22 mouse cellular contexts compared by ENCODE assay signal in genomic region chr11:111563171-111563570, GRCm38 (mm10).
DNase-seq lines count a peak whose midpoint lies in the region; ATAC-seq and TF ChIP-seq lines count a peak whose summit lies in the region.
"Had no signal": no experiment of that assay in that cellular context is flagged by ENCODE, and none has a peak within 500 bp of the region (broad histone marks: within the 10 kb centered on the region; RNA-seq: fewer than 3 reads in every experiment).

No protein-coding gene starts in this region.

- H3K27ac ChIP-seq in kidney, adult 2 months (ENCODE audit: insufficient read depth, low read depth, low read length) = no peak overlapping the region
- H3K27ac ChIP-seq in kidney, embryonic 15.5 days = no peak overlapping the region
- H3K27ac ChIP-seq in embryonic facial prominence, embryonic 10.5 days (replicated peaks) = 0 out of 2 replicates have a peak overlapping the region, but pooled peaks have one; percentile 7
- H3K27ac ChIP-seq in limb, embryonic 12.5 days = peak overlapping the region; percentile 64
- no peak overlapping the region for H3K27ac ChIP-seq in hindbrain, embryonic 14.5 days
- H3K27ac ChIP-seq: forebrain, embryonic 12.5 days; heart, adult 2 months; heart, embryonic 15.5 days; hindbrain, embryonic 13.5 days had no signal

- peak; percentile 2 for DNase-seq in kidney, adult 2 months
- DNase-seq in embryonic facial prominence, embryonic 10.5 days (ENCODE audit: low spot score) = peak; percentile 30
- peak; percentile 84 for DNase-seq in forelimb bud, embryonic 11.5 days (ENCODE audit: low read depth, low spot score)
- DNase-seq in left cerebral cortex, postnatal 10 days (ENCODE audit: extremely low spot score in 1 of 2, low spot score in 2 of 2) = no peak
- no peak for DNase-seq in hindbrain, embryonic 14.5 days (ENCODE audit: low spot score)
- DNase-seq: adrenal gland, adult 2 months; adrenal gland, postnatal 36 days; cerebellum, adult 11 months; cerebellum, adult 8-10 months; cerebellum, postnatal 14 days; gastrocnemius, postnatal 14 days; heart, adult 2 months; heart, postnatal 14 days had no signal

- TF ChIP-seq POLR2A in kidney, adult 2 months (IDR thresholded peaks at IDR 0.05; ENCODE audit: low read depth, low read length) = no peak

- no peaks in the 10 kb centered on the region for H3K4me1 ChIP-seq in kidney, adult 2 months (ENCODE audit: control insufficient read depth, insufficient read depth, low read length)
- H3K4me1 ChIP-seq in kidney, embryonic 15.5 days = no peaks in the 10 kb centered on the region
- H3K4me1 ChIP-seq in embryonic facial prominence, embryonic 10.5 days = peaks cover 36% of the 10 kb centered on the region
- peaks cover 14% of the 10 kb centered on the region for H3K4me1 ChIP-seq in limb, embryonic 12.5 days (replicated peaks)
- peaks cover 6% of the 10 kb centered on the region; the same call in 1 of the 2 replicates for H3K4me1 ChIP-seq in hindbrain, embryonic 14.5 days (replicated peaks; ENCODE audit: control insufficient read depth, insufficient read depth, low read length)
- H3K4me1 ChIP-seq: heart, embryonic 15.5 days had no signal

- WGBS in kidney, adult 2 months = 42% methylated on average over 5 of the region's 5 CpGs
- 43% methylated on average over 5 of the region's 5 CpGs for WGBS in kidney, embryonic 15.5 days
- 47% methylated on average over 5 of the region's 5 CpGs for WGBS in embryonic facial prominence, embryonic 10.5 days
- 11% methylated on average over 5 of the region's 5 CpGs for WGBS in limb, embryonic 12.5 days
- WGBS in hindbrain, embryonic 14.5 days = 86% methylated on average over 5 of the region's 5 CpGs

- no peaks in the 10 kb centered on the region for H3K9me3 ChIP-seq in kidney, embryonic 15.5 days (replicated peaks)
- no peaks in the 10 kb centered on the region for H3K9me3 ChIP-seq in embryonic facial prominence, embryonic 10.5 days
- no peaks in the 10 kb centered on the region for H3K9me3 ChIP-seq in limb, embryonic 12.5 days
- no peaks in the 10 kb centered on the region for H3K9me3 ChIP-seq in hindbrain, embryonic 14.5 days (ENCODE audit: control insufficient read depth, low read length)
- H3K9me3 ChIP-seq: forebrain, embryonic 12.5 days; heart, embryonic 15.5 days; hindbrain, embryonic 13.5 days had no signal

- H3K4me2 ChIP-seq in kidney, embryonic 15.5 days = no peak overlapping the region
- H3K4me2 ChIP-seq in limb, embryonic 12.5 days = peak overlapping the region; percentile 23
- no peak overlapping the region for H3K4me2 ChIP-seq in hindbrain, embryonic 14.5 days (replicated peaks)
- H3K4me2 ChIP-seq: forebrain, embryonic 12.5 days; heart, embryonic 11.5 days; heart, embryonic 15.5 days; hindbrain, embryonic 13.5 days had no signal

- H3K4me3 ChIP-seq in kidney, adult 2 months (ENCODE audit: insufficient read depth, low read depth, low read length) = no peak overlapping the region
- H3K4me3 ChIP-seq in kidney, embryonic 15.5 days (replicated peaks) = no peak overlapping the region
- no peak overlapping the region for H3K4me3 ChIP-seq in embryonic facial prominence, embryonic 10.5 days
- H3K4me3 ChIP-seq in limb, embryonic 12.5 days (replicated peaks) = no peak overlapping the region
- H3K4me3 ChIP-seq in hindbrain, embryonic 14.5 days (replicated peaks; ENCODE audit: low read length) = no peak overlapping the region
- H3K4me3 ChIP-seq: forebrain, embryonic 12.5 days; heart, adult 2 months; heart, embryonic 15.5 days; hindbrain, embryonic 13.5 days had no signal

- ATAC-seq in kidney, embryonic 15.5 days (replicated peaks; ENCODE audit: low FRiP score) = no peak
- no peak; the same call in 1 of the 2 replicates for ATAC-seq in limb, embryonic 12.5 days (ENCODE audit: insufficient number of reproducible peaks, insufficient read depth, low FRiP score, low TSS enrichment, low read depth)
- ATAC-seq in inflammation-experienced regulatory T-cells, adult 6 months = no peak
- no peak for ATAC-seq in hindbrain, embryonic 14.5 days (ENCODE audit: low FRiP score)
- ATAC-seq: forebrain, embryonic 16.5 days had no signal

- intact Hi-C loops in left cerebral cortex, postnatal 10 days (cut with DNase I) = no loop called here

- no peak for TF ChIP-seq CTCF in kidney, adult 2 months (conservative IDR thresholded peaks at IDR 0.05; ENCODE audit: insufficient read depth, insufficient read length, low read depth, low read length)

- H3K27me3 ChIP-seq in kidney, adult 2 months (replicated peaks; ENCODE audit: control insufficient read depth, insufficient read depth, low read length) = no peaks in the 10 kb centered on the region
- no peaks in the 10 kb centered on the region for H3K27me3 ChIP-seq in kidney, embryonic 15.5 days
- peaks cover 4% of the 10 kb centered on the region; the same call in 1 of the 2 replicates for H3K27me3 ChIP-seq in embryonic facial prominence, embryonic 10.5 days (replicated peaks; ENCODE audit: low read depth, poor library complexity, severe bottlenecking)
- peaks cover 18% of the 10 kb centered on the region for H3K27me3 ChIP-seq in limb, embryonic 12.5 days
- H3K27me3 ChIP-seq in hindbrain, embryonic 14.5 days (ENCODE audit: control insufficient read depth, insufficient read depth, low read length) = no peaks in the 10 kb centered on the region; the same call in 1 of the 2 replicates
- H3K27me3 ChIP-seq: CH12.LX; forebrain, embryonic 12.5 days; heart, embryonic 15.5 days; hindbrain, embryonic 13.5 days had no signal

- H3K9ac ChIP-seq in kidney, embryonic 15.5 days = no peak overlapping the region
- no peak overlapping the region for H3K9ac ChIP-seq in limb, embryonic 12.5 days (replicated peaks)
- H3K9ac ChIP-seq in hindbrain, embryonic 14.5 days = no peak overlapping the region
- H3K9ac ChIP-seq: forebrain, embryonic 12.5 days; heart, embryonic 15.5 days; hindbrain, embryonic 13.5 days had no signal

- H3K36me3 ChIP-seq in kidney, adult 2 months (ENCODE audit: control insufficient read depth, insufficient read depth, low read length) = no peaks in the 10 kb centered on the region
- H3K36me3 ChIP-seq in kidney, embryonic 15.5 days = no peaks in the 10 kb centered on the region
- no peaks in the 10 kb centered on the region for H3K36me3 ChIP-seq in embryonic facial prominence, embryonic 10.5 days (replicated peaks)
- no peaks in the 10 kb centered on the region for H3K36me3 ChIP-seq in limb, embryonic 12.5 days
- H3K36me3 ChIP-seq in hindbrain, embryonic 14.5 days (replicated peaks; ENCODE audit: control insufficient read depth, insufficient read depth) = no peaks in the 10 kb centered on the region
- H3K36me3 ChIP-seq: forebrain, embryonic 12.5 days; heart, embryonic 15.5 days; hindbrain, embryonic 13.5 days had no signal

Comparison
In these comparisons a context has a peak if more than half of its experiments do, and no peak if none do; other contexts are left out.
1. DNase-seq: peak in kidney, adult 2 months (single experiment), embryonic facial prominence, embryonic 10.5 days (single experiment) and forelimb bud, embryonic 11.5 days (single experiment); none in left cerebral cortex, postnatal 10 days (0 of 2) and hindbrain, embryonic 14.5 days (single experiment).
2. H3K27ac ChIP-seq: peak in embryonic facial prominence, embryonic 10.5 days (single experiment) and limb, embryonic 12.5 days (single experiment); none in kidney, adult 2 months (single experiment), kidney, embryonic 15.5 days (single experiment) and hindbrain, embryonic 14.5 days (single experiment).